Mouse (Mus musculus) lung, embryonic 16.5 days (tissue): ENCODE results near the gene Olfr1507. TPM values are rescaled to one million over a fixed set of nuclear protein-coding genes. Genes with fewer than 3 reads are reported as not detected.

Source experiments
- polyA plus RNA-seq: library from polyadenylated mRNA; unstranded; fragments of >200 nt; fragmentation: Nextera tagmentation; extraction: Ambion mirVana; gene quantifications from 2 replicates; pipeline ENCODE4 v1.2.1, GENCODE M21; 2015

Gene Olfr1507
- polyA plus RNA-seq, 1 experiment from 2014 or later: not detected

Other genes with a start within 250 kb of the Olfr1507 start
- gene Chd8, start 238.0 kb downstream of the Olfr1507 start, polyA plus RNA-seq: 32.6 and 33.8 TPM in 2 replicates
- gene Tox4, start 216.6 kb downstream of the Olfr1507 start, polyA plus RNA-seq: 37.7 and 43.4 TPM in 2 replicates
- 17.9 and 18.6 TPM in 2 replicates for gene Rab2b, start 216.2 kb downstream of the Olfr1507 start, polyA plus RNA-seq
- 42.3 and 46.1 TPM in 2 replicates for gene Mettl3, start 190.6 kb downstream of the Olfr1507 start, polyA plus RNA-seq
- 14.0 and 16.7 TPM in 2 replicates for gene Sall2, start 167.0 kb downstream of the Olfr1507 start, polyA plus RNA-seq
- not detected in 2 replicates for gene Olfr1513, start 139.3 kb downstream of the Olfr1507 start, polyA plus RNA-seq
- not detected in 2 replicates for gene Olfr1512, start 116.6 kb downstream of the Olfr1507 start, polyA plus RNA-seq
- not detected in 2 replicates for gene Olfr1511, start 98.4 kb downstream of the Olfr1507 start, polyA plus RNA-seq
- not detected in 2 replicates for gene Olfr1510, start 81.4 kb downstream of the Olfr1507 start, polyA plus RNA-seq
- not detected in 2 replicates for gene Olfr1509, start 52.8 kb downstream of the Olfr1507 start, polyA plus RNA-seq
- gene Olfr1508, start 28.3 kb downstream of the Olfr1507 start, polyA plus RNA-seq: not detected in 2 replicates